Mouse (Mus musculus): Measurements from ENCODE around the gene Abraxas2.

DNA sequence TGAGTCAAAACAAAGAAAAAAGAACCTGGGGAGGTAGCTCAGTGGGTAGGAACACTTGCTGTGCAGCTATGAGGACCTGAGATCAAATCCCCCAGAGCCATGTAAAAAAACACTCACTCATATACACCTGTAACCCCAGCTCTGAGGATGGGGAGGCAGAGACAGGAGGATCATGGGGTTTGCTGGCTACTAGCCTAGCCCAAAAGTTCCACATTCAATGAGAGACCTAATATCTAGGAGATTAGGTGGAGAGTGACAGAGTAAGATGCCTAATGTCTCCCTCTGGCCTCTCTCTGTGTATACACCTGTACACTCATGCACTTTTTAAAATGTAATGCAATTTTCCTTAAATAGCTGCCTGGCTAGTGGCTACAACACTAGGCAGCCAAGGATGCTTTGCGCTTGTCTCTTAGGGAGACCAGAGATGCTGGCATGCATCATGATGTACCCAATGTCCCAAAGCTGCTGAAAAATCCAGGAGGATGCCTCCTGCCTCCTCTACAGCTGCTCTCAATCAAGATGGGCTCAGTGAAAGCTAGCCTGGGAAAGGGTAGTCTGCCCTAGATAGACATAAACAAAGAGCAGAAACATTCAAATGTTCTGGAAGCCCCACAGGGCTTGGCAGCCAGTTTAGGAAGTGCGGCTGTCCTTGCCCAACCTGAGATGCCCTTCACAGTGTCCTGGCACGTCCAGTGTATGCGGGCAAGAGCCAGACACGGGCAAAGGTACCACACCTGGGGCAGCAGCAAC lies 32.7 kb downstream of the Abraxas2 start:
- TF ChIP-seq CTCF (IDR thresholded peaks at IDR 0.05; ENCODE audit: low read depth, low read length) (no peak), POLR2A (IDR thresholded peaks at IDR 0.05; ENCODE audit: borderline replicate concordance, low read depth, low read length) (no peak)
